Mouse (Mus musculus) midbrain, embryonic 15.5 days (tissue): ENCODE results near the gene Dync1i2. TPM values are rescaled to one million over a fixed set of nuclear protein-coding genes. Genes with fewer than 3 reads are reported as not detected.

Experiments used
- ATAC-seq: fragments of 200-750 bp; cut with Nextera tagmentation; replicated peaks from 2 replicates; pipeline ENCODE4 v1.8.0; 2017; ENCODE audit warnings: moderate TSS enrichment
- H3K27ac ChIP-seq: fragments of 300-500 bp; sonication (generic); 2 replicates; pipeline ENCODE4 v1.5.1; 2015; ENCODE audit warnings: mild to moderate bottlenecking, inconsistent platforms
- H3K27me3 ChIP-seq: fragments of 300-500 bp; sonication (generic); replicated peaks from 2 replicates; pipeline ENCODE4 v1.6.1; 2015; ENCODE audit warnings: inconsistent platforms
- H3K36me3 ChIP-seq: fragments of 300-500 bp; sonication (generic); replicated peaks from 2 replicates; pipeline ENCODE4 v1.6.1; 2015; ENCODE audit warnings: inconsistent platforms
- H3K4me1 ChIP-seq: fragments of 300-500 bp; sonication (generic); 2 replicates; pipeline ENCODE4 v1.6.1; 2015; ENCODE audit warnings: inconsistent platforms
- H3K4me2 ChIP-seq: fragments of 300-500 bp; sonication (generic); 2 replicates; pipeline ENCODE4 v1.6.1; 2015; ENCODE audit warnings: inconsistent platforms, mild to moderate bottlenecking, moderate library complexity
- H3K4me3 ChIP-seq: fragments of 300-500 bp; sonication (generic); 2 replicates; pipeline ENCODE4 v1.5.1; 2015; ENCODE audit warnings: mild to moderate bottlenecking, inconsistent platforms
- H3K9ac ChIP-seq: fragments of 300-500 bp; sonication (generic); 2 replicates; pipeline ENCODE4 v1.6.1; 2015; ENCODE audit warnings: mild to moderate bottlenecking, inconsistent platforms
- H3K9me3 ChIP-seq: fragments of 300-500 bp; sonication (generic); 2 replicates; pipeline ENCODE4 v1.6.1; 2016; ENCODE audit warnings: inconsistent platforms
- WGBS: fragments of 180-500 bp; shearing (Covaris S2); methylation state at CpG from one replicate; pipeline ENCODE4 v1.1.7; 2015; ENCODE audit warnings: mixed read lengths; 5-methylcytosine and 5-hydroxymethylcytosine counted together
- polyA plus RNA-seq: library from polyadenylated mRNA; unstranded; fragments of >200 nt; fragmentation: Nextera tagmentation; extraction: Ambion mirVana; gene quantifications from 2 replicates; pipeline ENCODE4 v1.2.1, GENCODE M21; 2015

The Dync1i2 gene
- polyA plus RNA-seq, 1 experiment from 2014 or later: 181 TPM

DNA sequence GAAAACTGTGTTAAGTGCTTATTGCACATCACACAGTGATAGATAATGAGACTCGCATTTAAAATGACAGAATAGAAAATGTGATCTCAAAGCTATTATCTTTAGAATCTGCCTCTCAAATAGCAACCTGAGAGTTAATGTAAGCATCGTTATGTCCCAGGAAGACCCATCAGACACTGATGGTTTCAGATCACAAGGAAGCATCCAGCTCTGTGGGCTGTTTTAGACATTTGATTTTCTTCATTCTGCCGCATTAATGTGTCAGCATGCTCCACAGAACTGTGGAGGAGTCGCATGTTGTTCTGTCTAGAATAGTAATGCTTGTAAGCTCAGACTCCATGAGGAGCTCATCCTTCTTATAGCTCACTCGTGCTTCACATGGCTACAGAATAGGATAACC is 34.6 kb downstream of the Dync1i2 start:
- no peak overlapping the region for H3K4me3 ChIP-seq
- H3K27me3 ChIP-seq: no peaks in the 10 kb centered on the region
- H3K9ac ChIP-seq: no peak overlapping the region
- H3K9me3 ChIP-seq: no peaks in the 10 kb centered on the region
- no peak for ATAC-seq
- H3K27ac ChIP-seq: 0 out of 2 replicates have a peak overlapping the region, but pooled peaks have one; percentile 5
- H3K36me3 ChIP-seq: peaks cover 28% of the 10 kb centered on the region
- WGBS: 74% methylated on average over 5 of the region's 5 CpGs
- peaks cover 10% of the 10 kb centered on the region for H3K4me1 ChIP-seq
- no peak overlapping the region for H3K4me2 ChIP-seq

- 75% methylated on average over 3 of the region's 3 CpGs for WGBS
- H3K9me3 ChIP-seq: no peaks in the 10 kb centered on the region
- no peak overlapping the region for H3K9ac ChIP-seq
- H3K4me2 ChIP-seq: no peak overlapping the region
- H3K27ac ChIP-seq: no peak overlapping the region
- no peak overlapping the region for H3K4me3 ChIP-seq
- H3K36me3 ChIP-seq: peaks cover 37% of the 10 kb centered on the region
- H3K27me3 ChIP-seq: no peaks in the 10 kb centered on the region
- ATAC-seq: no peak
- H3K4me1 ChIP-seq: peaks cover 10% of the 10 kb centered on the region
Observed at GRCm38 (mm10) chr2:71248071-71248470, 36.6 kb downstream of the Dync1i2 start.

DNA sequence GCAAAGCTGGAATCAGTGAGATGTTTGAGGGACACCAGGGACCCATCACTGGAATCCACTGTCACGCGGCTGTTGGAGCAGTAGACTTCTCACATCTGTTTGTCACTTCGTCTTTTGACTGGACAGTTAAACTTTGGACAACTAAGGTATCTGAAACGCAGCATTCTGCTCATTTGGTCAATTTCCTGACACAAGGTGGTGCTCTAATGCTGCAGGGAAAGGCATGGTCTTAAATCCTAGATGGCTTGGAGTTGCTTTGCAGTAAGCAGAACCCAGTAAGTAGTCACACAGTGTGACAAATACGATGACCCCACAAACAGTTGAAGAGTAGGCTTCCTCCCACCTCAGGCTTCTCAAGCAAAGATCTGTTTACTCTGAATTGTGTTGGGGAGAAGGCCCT is 39.3 kb downstream of the Dync1i2 start:
- Histone ChIP-seq H3K4me2 (no peak overlapping the region), H3K4me3 (no peak overlapping the region), H3K9ac (no peak overlapping the region), H3K27ac (no peak overlapping the region), H3K9me3 (no peaks in the 10 kb centered on the region), H3K27me3 (no peaks in the 10 kb centered on the region), H3K4me1 (no peaks in the 10 kb centered on the region; the same call in 1 of the 2 replicates), H3K36me3 (peaks cover 40% of the 10 kb centered on the region)
- no peak for ATAC-seq
- 79% methylated on average over 5 of the region's 5 CpGs for WGBS

- Histone ChIP-seq H3K36me3 (peaks cover 52% of the 10 kb centered on the region), H3K4me1 (no peaks in the 10 kb centered on the region), H3K9ac (no peak overlapping the region), H3K27me3 (no peaks in the 10 kb centered on the region), H3K4me3 (no peak overlapping the region), H3K9me3 (no peaks in the 10 kb centered on the region), H3K27ac (no peak overlapping the region), H3K4me2 (no peak overlapping the region)
- no peak for ATAC-seq
- 87% methylated on average over 4 of the region's 4 CpGs for WGBS
Observed at GRCm38 (mm10) chr2:71254836-71255235, 43.3 kb downstream of the Dync1i2 start.

GRCm38 (mm10) chr2:71256581-71256980 is 45.1 kb downstream of the Dync1i2 start:
- H3K4me2 ChIP-seq: no peak overlapping the region
- WGBS: 90% methylated on average over 7 of the region's 7 CpGs
- peaks cover 46% of the 10 kb centered on the region for H3K36me3 ChIP-seq
- no peak overlapping the region for H3K27ac ChIP-seq
- H3K4me3 ChIP-seq: no peak overlapping the region
- no peak overlapping the region for H3K9ac ChIP-seq
- no peak for ATAC-seq
- no peaks in the 10 kb centered on the region for H3K9me3 ChIP-seq
- no peaks in the 10 kb centered on the region for H3K4me1 ChIP-seq
- H3K27me3 ChIP-seq: no peaks in the 10 kb centered on the region

DNA sequence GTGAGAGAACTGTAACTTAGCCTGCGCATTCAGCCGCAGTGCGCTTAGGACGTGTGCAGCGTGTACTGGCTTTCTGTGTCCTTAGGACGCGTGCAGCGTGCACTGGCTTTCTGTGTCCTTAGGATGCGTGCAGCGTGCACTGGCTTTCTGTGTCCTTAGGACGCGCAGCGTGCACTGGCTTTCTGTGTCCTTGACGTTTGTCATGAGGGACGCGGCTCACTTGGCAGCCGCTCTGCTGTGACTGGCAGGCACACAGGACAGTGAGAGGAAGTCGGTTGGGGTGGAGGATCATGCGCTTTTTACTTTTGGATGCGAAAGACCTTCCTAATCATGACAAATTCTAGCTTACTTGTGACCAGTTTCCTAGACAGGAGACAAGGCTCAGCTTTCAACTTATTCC is 53.1 kb downstream of the Dync1i2 start:
- Histone ChIP-seq H3K36me3 (peaks cover 40% of the 10 kb centered on the region), H3K27ac (no peak overlapping the region), H3K27me3 (no peaks in the 10 kb centered on the region), H3K4me3 (no peak overlapping the region), H3K9me3 (no peaks in the 10 kb centered on the region), H3K9ac (no peak overlapping the region), H3K4me2 (no peak overlapping the region), H3K4me1 (no peaks in the 10 kb centered on the region)
- no peak for ATAC-seq
- 92% methylated on average over 20 of the region's 20 CpGs for WGBS

DNA sequence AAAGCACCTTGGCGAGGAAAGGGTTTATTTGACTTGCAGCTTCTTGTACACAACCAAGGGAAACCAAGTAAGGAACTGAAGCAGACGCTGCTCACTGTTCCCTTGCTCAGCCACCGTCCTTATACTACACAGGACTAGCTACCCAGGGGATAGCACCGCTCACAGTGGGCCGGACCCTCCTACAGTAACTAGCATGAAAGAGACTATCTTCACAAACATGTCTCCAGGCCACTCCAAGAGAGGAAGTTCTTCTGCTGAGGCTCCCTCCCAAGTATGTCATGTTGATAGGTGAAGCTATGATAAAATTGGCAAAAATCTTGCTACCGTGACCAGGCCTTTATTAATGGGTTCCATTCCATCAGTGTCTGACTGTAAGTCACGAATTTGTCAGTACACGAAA is 57.2 kb downstream of the Dync1i2 start:
- Histone ChIP-seq H3K4me3 (no peak overlapping the region), H3K27ac (no peak overlapping the region), H3K36me3 (peaks cover 23% of the 10 kb centered on the region; the same call in 1 of the 2 replicates), H3K4me1 (no peaks in the 10 kb centered on the region), H3K4me2 (no peak overlapping the region), H3K27me3 (no peaks in the 10 kb centered on the region), H3K9me3 (no peaks in the 10 kb centered on the region), H3K9ac (no peak overlapping the region)
- 95% methylated on average over 8 of the region's 8 CpGs for WGBS
- no peak for ATAC-seq

DNA sequence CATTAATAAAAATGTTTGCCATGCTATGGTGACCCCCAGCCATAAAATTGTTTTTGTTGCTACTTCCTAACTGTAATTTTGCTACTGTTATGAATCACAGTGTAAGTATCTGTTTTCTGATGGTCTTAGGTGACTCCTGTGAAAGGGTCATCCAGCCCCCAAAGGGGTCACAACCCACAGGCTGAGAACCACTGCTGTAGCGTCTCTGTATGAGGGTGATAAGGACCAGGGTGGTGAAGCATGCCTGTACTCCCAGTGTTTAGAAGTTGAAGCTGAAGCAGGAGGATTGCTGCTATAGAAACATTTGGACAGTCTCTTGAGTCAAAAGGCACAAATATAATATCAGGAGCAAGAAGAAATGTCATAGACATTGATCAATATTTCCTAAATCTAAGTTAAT is 57.8 kb downstream of the Dync1i2 start:
- no peak overlapping the region for H3K4me3 ChIP-seq
- no peaks in the 10 kb centered on the region for H3K9me3 ChIP-seq
- H3K36me3 ChIP-seq: peaks cover 23% of the 10 kb centered on the region; the same call in 1 of the 2 replicates
- no peak for ATAC-seq
- no peak overlapping the region for H3K4me2 ChIP-seq
- no peak overlapping the region for H3K27ac ChIP-seq
- no peaks in the 10 kb centered on the region for H3K4me1 ChIP-seq
- WGBS: 74% methylated on average over 1 of the region's 1 CpGs
- H3K27me3 ChIP-seq: no peaks in the 10 kb centered on the region
- no peak overlapping the region for H3K9ac ChIP-seq

DNA sequence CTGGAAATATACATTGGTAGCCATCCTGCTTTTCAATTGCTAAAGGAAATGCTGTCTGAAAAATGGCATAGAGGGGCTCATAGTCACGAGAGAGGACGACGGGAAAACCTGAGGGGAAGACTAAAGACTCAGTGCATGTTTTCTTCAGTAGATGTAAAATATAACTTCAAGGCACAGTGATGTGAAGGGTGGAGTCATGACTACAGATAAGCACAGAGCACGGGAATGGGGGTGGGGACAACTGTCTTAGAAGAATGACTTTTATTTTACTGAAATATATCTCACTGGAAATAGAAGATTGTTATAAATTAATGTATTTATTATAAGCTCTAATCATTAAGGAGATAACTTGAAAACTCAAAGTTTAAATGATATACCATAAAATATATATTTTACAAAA is 58.6 kb downstream of the Dync1i2 start:
- no peaks in the 10 kb centered on the region for H3K9me3 ChIP-seq
- no peaks in the 10 kb centered on the region for H3K4me1 ChIP-seq
- no peak for ATAC-seq
- H3K27ac ChIP-seq: no peak overlapping the region
- no peaks in the 10 kb centered on the region for H3K27me3 ChIP-seq
- WGBS: 80% methylated on average over 4 of the region's 4 CpGs
- no peak overlapping the region for H3K4me3 ChIP-seq
- H3K4me2 ChIP-seq: no peak overlapping the region
- peaks cover 23% of the 10 kb centered on the region; the same call in 1 of the 2 replicates for H3K36me3 ChIP-seq
- H3K9ac ChIP-seq: no peak overlapping the region

DNA sequence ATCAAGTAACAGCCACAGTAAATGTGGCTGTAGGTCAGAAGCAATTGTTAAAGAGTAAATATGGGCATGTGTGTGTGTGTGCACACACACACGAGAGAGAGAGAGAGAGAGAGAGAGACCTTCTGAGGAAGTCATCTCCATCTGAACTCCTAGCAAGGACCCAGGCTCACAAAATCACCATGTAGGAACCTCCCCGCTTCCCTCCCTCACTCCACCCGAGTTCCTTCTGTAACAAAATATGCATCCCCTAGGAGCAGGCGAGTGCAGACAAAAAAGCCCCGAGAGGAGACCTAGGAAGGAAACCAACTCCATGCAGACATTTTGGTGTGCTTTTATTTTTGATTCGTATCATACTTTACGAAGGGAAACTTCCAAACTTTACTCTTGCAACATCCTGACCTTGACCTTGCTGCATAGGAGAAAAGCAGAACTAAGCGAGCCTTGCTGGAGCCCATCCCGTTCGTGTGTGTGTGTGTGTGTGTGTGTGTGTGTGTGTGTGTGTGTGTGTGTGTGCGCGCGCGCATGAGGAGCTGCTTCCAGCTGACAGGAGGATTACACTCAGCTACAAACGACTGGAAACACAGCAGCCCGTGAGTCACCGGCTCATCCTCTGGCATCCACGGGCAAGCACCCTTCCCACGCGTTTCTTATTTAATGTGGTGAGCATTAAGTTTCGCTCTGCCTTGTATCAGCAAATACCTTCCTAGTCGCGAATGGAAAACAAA is 62.6 kb downstream of the Dync1i2 start:
- H3K9me3 ChIP-seq: no peaks in the 10 kb centered on the region
- no peak overlapping the region for H3K9ac ChIP-seq
- H3K27me3 ChIP-seq: no peaks in the 10 kb centered on the region
- 0 out of 2 replicates have a peak, but pooled peaks cover 7% of the 10 kb centered on the region for H3K36me3 ChIP-seq
- H3K27ac ChIP-seq: no peak overlapping the region
- H3K4me2 ChIP-seq: no peak overlapping the region
- WGBS: 73% methylated on average over 23 of the region's 23 CpGs
- no peak overlapping the region for H3K4me3 ChIP-seq
- H3K4me1 ChIP-seq: no peaks in the 10 kb centered on the region
- no peak for ATAC-seq

- H3K4me2 ChIP-seq: no peak overlapping the region
- H3K4me3 ChIP-seq: no peak overlapping the region
- WGBS: 75% methylated on average over 7 of the region's 7 CpGs
- H3K4me1 ChIP-seq: no peaks in the 10 kb centered on the region
- ATAC-seq: no peak
- H3K27me3 ChIP-seq: no peaks in the 10 kb centered on the region
- no peaks in the 10 kb centered on the region for H3K9me3 ChIP-seq
- H3K9ac ChIP-seq: no peak overlapping the region
- 0 out of 2 replicates have a peak, but pooled peaks cover 7% of the 10 kb centered on the region for H3K36me3 ChIP-seq
- no peak overlapping the region for H3K27ac ChIP-seq
Observed at GRCm38 (mm10) chr2:71275734-71276133, 64.2 kb downstream of the Dync1i2 start.

DNA sequence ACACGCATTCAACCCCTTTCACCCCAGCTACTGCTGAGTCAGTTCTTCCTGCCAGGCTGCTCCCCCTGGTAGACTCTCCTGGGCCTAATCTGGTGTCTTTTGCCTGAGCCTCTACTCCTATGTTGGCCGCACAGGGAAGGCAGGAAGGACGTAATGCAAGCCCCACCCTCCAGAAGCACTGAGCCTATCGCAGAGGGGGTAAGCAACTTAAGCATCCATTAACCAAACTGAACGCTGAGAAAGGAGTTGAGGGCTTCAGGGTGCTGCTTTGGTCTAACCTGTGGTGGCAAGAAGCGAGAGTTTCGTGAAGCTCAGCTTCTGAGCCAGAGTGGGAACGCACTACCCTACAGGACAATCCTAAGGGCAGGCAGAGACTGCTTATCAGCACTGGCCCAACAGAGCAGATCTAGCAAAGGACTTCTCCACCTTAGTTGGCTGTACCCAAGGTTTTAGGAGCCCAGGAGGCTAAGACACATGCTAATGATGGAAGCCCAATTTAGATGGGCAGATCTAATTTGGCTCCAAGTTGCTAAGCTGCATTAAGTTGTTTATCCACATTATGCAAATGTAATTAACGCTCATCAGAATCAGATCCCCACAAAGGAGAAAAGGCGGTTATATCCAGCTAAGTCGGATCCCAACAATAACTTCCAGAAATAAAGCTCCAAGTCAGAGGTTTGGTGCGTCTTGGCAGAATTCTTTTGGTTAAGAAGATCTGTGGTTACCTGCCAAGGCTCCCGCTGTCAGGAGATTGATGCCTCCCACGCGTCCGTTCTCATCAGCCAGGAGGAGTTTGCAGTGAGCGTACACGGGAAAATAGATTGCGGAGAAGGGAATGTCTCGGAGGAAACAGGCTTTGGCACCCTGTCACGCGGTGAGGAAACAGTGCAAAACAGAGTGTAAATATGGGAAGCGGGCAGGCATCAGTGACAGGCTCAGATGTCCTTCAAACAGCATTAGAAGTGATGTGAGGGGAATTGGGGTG is 67.6 kb downstream of the Dync1i2 start:
- WGBS: 73% methylated on average over 23 of the region's 23 CpGs
- no peak for ATAC-seq
- H3K9me3 ChIP-seq: no peaks in the 10 kb centered on the region
- H3K27me3 ChIP-seq: no peaks in the 10 kb centered on the region
- no peak overlapping the region for H3K4me3 ChIP-seq
- no peak overlapping the region for H3K4me2 ChIP-seq
- no peaks in the 10 kb centered on the region for H3K4me1 ChIP-seq
- no peak overlapping the region for H3K9ac ChIP-seq
- H3K36me3 ChIP-seq: peaks cover 16% of the 10 kb centered on the region
- H3K27ac ChIP-seq: no peak overlapping the region
